Mouse (Mus musculus): ENCODE results near the gene St6galnac1. TPM values are rescaled to one million over a fixed set of nuclear protein-coding genes. Genes with fewer than 3 reads are reported as not detected.
"Not testable (repeated sequence)": the region's sequence is repeated elsewhere in the genome, so short reads cannot be mapped to it uniquely, and the experiment has no call there.

The St6galnac1 gene
- polyA plus RNA-seq, 1 experiment from 2014 or later = not detected

DNA sequence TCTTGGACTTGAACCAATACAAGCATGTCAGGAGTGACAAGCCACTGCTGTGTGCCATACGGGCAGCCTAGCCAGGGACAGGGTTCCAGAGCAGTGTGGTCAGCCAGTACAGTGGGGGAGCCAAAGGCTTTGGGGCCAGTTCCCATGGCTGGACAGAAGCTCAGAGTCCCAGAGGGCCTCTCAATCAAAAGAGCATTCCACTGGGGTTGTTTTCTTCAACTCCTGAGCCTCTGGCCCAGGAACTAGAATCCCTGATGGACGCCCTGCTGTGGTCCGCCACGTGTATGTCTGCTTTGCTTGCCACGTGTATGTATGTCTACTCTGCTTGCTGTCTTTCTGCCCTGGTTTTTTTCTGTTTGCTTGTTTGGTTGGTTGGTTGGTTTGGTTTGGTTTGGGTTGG lies 25.8 kb upstream of the St6galnac1 start:
- Histone ChIP-seq H3K9me3 (no peaks in the 10 kb centered on the region), H3K27me3 (ENCODE audit: insufficient read depth, poor library complexity, severe bottlenecking) (no peaks in the 10 kb centered on the region), H3K27ac (no peak overlapping the region), H3K4me3 (no peak overlapping the region), H3K36me3 (no peaks in the 10 kb centered on the region), H3K4me1 (0 out of 2 replicates have a peak, but pooled peaks cover 6% of the 10 kb centered on the region)
- no peak for DNase-seq (ENCODE audit: low spot score)
- WGBS = 70% methylated on average over 5 of the region's 5 CpGs

GRCm38 (mm10) chr11:116799364-116799763 lies 24.1 kb upstream of the St6galnac1 start:
- WGBS = 87% methylated on average over 5 of the region's 5 CpGs
- H3K27me3 ChIP-seq (ENCODE audit: insufficient read depth, poor library complexity, severe bottlenecking) = no peaks in the 10 kb centered on the region
- no peak for DNase-seq (ENCODE audit: low spot score)
- 0 out of 2 replicates have a peak, but pooled peaks cover 6% of the 10 kb centered on the region for H3K4me1 ChIP-seq
- no peak overlapping the region for H3K27ac ChIP-seq
- H3K36me3 ChIP-seq = no peaks in the 10 kb centered on the region
- H3K4me3 ChIP-seq = no peak overlapping the region
- no peaks in the 10 kb centered on the region for H3K9me3 ChIP-seq

GRCm38 (mm10) chr11:116784221-116784620 lies 8.9 kb upstream of the St6galnac1 start:
- H3K4me1 ChIP-seq = 0 out of 2 replicates have a peak, but pooled peaks cover 3% of the 10 kb centered on the region
- H3K27ac ChIP-seq = no peak overlapping the region
- no peaks in the 10 kb centered on the region for H3K27me3 ChIP-seq (ENCODE audit: insufficient read depth, poor library complexity, severe bottlenecking)
- H3K4me3 ChIP-seq = no peak overlapping the region
- H3K9me3 ChIP-seq = peaks cover 3% of the 10 kb centered on the region; the same call in 1 of the 2 replicates
- WGBS = 88% methylated on average over 10 of the region's 10 CpGs
- H3K36me3 ChIP-seq = no peaks in the 10 kb centered on the region
- DNase-seq (ENCODE audit: low spot score) = no peak

GRCm38 (mm10) chr11:116782737-116783145 lies 7.4 kb upstream of the St6galnac1 start:
- Histone ChIP-seq H3K36me3 (no peaks in the 10 kb centered on the region), H3K9me3 (peaks cover 3% of the 10 kb centered on the region; the same call in 1 of the 2 replicates), H3K4me3 (no peak overlapping the region), H3K27me3 (ENCODE audit: insufficient read depth, poor library complexity, severe bottlenecking) (no peaks in the 10 kb centered on the region), H3K4me1 (0 out of 2 replicates have a peak, but pooled peaks cover 3% of the 10 kb centered on the region), H3K27ac (no peak overlapping the region)
- WGBS = 54% methylated on average over 9 of the region's 9 CpGs
- DNase-seq (ENCODE audit: low spot score) = peak; percentile 79

DNA sequence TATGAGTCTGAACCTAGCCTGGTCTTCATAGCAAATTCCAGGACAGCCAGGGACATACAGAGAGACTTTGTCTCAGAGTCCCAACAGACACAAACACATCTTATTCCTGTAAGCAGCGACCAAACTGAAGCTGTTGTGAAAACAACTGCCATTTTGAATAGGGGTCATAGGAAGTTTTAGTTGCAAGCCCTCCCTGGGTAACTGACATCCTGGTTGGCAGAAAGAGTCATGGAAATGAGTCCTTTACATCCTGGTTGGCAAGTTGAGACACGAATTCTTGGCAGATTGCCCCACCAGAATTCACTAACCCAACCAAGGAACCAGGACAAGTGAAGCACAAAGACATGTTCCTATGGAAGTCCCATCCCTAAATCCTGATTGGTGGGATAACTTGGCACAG lies 2.1 kb downstream of the St6galnac1 start:
- H3K4me1 ChIP-seq = no peaks in the 10 kb centered on the region
- H3K27ac ChIP-seq = no peak overlapping the region
- H3K4me3 ChIP-seq = no peak overlapping the region
- WGBS = 48% methylated on average over 2 of the region's 2 CpGs
- H3K9me3 ChIP-seq = no peaks in the 10 kb centered on the region
- H3K36me3 ChIP-seq = no peaks in the 10 kb centered on the region
- DNase-seq (ENCODE audit: low spot score) = no peak
- no peaks in the 10 kb centered on the region for H3K27me3 ChIP-seq (ENCODE audit: insufficient read depth, poor library complexity, severe bottlenecking)

DNA sequence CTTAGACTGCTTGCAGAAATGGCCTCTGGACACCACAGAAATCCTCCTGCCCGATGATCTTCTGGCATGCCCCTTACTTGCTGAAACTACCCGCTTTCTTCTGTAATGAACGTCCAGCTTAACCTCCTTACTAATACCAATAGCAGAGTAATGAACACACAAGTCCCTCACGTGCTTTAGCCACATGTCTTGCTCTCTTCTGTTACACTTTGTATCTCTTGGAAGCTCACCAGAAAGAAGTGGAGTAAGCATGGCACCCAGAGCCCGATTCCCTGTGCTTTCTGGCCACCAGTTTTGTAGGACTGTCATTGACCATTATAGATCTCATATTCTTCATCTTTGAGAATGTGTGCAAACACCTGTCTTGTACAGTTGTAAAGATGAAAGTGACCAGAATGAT lies 5.4 kb downstream of the St6galnac1 start:
- no peak overlapping the region for H3K27ac ChIP-seq
- H3K27me3 ChIP-seq (ENCODE audit: insufficient read depth, poor library complexity, severe bottlenecking) = no peaks in the 10 kb centered on the region
- WGBS = 85% methylated on average over 5 of the region's 5 CpGs
- no peak overlapping the region for H3K4me3 ChIP-seq
- DNase-seq (ENCODE audit: low spot score) = no peak
- H3K36me3 ChIP-seq = no peaks in the 10 kb centered on the region
- H3K4me1 ChIP-seq = no peaks in the 10 kb centered on the region
- H3K9me3 ChIP-seq = no peaks in the 10 kb centered on the region

DNA sequence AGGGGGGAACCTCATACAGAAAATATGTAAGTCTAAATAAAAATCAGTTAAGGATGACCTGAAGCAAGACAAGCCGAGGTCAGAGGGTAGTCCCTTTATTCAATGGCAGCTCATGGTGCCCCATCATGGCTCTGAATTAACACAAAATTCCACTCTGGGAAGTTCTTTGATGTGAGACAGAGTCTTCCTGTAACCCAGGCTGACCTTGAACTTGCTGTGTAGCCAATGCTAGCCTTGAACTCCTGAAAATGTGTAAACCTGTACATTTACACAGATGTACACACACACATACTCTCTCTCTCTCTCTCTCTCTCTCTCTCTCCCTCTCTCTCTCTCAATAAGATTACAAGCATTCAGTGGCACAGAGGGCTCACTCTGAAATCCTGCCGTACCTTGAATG lies 10.4 kb downstream of the St6galnac1 start:
- Histone ChIP-seq H3K9me3 (no peaks in the 10 kb centered on the region), H3K27me3 (ENCODE audit: insufficient read depth, poor library complexity, severe bottlenecking) (no peaks in the 10 kb centered on the region), H3K27ac (no peak overlapping the region), H3K36me3 (no peaks in the 10 kb centered on the region), H3K4me3 (no peak overlapping the region), H3K4me1 (no peaks in the 10 kb centered on the region)
- WGBS = 84% methylated on average over 2 of the region's 2 CpGs
- DNase-seq (ENCODE audit: low spot score) = no peak

DNA sequence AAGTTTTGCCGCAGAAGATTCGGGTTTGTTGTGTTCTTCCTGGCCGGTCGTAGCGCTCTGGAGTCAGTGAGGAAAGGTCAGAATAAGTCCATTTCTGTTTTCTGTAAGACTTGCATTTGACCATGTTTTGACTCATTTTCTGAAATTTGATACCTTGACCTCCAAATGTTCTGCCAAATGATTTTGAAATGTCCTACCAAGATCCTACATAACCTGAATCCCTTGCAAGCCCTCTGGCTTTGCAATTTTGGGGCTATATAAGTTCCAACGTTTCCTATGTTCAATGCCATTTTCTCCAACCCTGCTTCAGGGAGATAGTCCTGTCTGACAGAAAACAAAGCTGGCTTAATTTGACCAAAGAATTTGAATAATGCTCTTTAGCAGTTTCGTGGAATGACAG lies 11.0 kb downstream of the St6galnac1 start:
- 93% methylated on average over 7 of the region's 7 CpGs for WGBS
- no peak overlapping the region for H3K4me3 ChIP-seq

GRCm38 (mm10) chr11:116755191-116755590 lies 20.1 kb downstream of the St6galnac1 start:
- Histone ChIP-seq H3K36me3 (no peaks in the 10 kb centered on the region), H3K27me3 (ENCODE audit: insufficient read depth, poor library complexity, severe bottlenecking) (no peaks in the 10 kb centered on the region), H3K4me1 (no peaks in the 10 kb centered on the region), H3K9me3 (no peaks in the 10 kb centered on the region), H3K27ac (no peak overlapping the region), H3K4me3 (no peak overlapping the region)
- DNase-seq (ENCODE audit: low spot score) = no peak
- WGBS = 75% methylated on average over 4 of the region's 4 CpGs

More for the DNA sequence above, 11.0 kb downstream of the St6galnac1 start:
- no peak for DNase-seq (ENCODE audit: low spot score)
- Histone ChIP-seq H3K36me3 (no peaks in the 10 kb centered on the region), H3K27me3 (ENCODE audit: insufficient read depth, poor library complexity, severe bottlenecking) (no peaks in the 10 kb centered on the region), H3K27ac (no peak overlapping the region), H3K4me1 (no peaks in the 10 kb centered on the region), H3K9me3 (no peaks in the 10 kb centered on the region)

- WGBS = 79% methylated on average over 5 of the region's 5 CpGs
These were observed 21.4 kb downstream of the St6galnac1 start for GRCm38 (mm10) chr11:116753674-116754470.

DNA sequence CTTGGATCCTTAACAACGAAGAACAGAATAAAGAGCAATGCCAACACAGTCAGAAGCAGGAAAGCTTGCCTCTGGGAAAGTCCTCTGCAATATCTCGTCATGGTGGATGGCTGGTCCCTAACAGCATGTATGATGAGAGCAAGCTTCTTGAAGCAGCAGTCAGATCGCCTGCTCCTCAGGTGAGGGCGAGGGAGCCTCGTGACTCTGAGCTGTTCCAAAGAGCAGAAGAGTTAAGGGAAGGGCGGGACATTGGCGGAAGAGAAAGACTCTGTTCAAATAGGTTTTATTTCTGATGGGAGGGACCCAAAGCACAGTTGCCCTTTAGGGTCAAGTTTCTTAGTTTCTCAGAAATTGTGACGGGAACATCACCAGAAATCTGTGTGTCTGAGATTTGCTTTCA lies 25.6 kb downstream of the St6galnac1 start:
- Histone ChIP-seq H3K27ac (no peak overlapping the region), H3K27me3 (ENCODE audit: insufficient read depth, poor library complexity, severe bottlenecking) (no peaks in the 10 kb centered on the region), H3K9me3 (no peaks in the 10 kb centered on the region), H3K36me3 (no peaks in the 10 kb centered on the region), H3K4me1 (no peaks in the 10 kb centered on the region), H3K4me3 (no peak overlapping the region)
- no peak for DNase-seq (ENCODE audit: low spot score)
- 64% methylated on average over 8 of the region's 8 CpGs for WGBS

More at GRCm38 (mm10) chr11:116753674-116754470, 21.4 kb downstream of the St6galnac1 start:
- DNase-seq (ENCODE audit: low spot score) = no peak
- Histone ChIP-seq H3K27me3 (ENCODE audit: insufficient read depth, poor library complexity, severe bottlenecking) (no peaks in the 10 kb centered on the region), H3K4me3 (no peak overlapping the region), H3K27ac (no peak overlapping the region), H3K9me3 (no peaks in the 10 kb centered on the region), H3K4me1 (no peaks in the 10 kb centered on the region), H3K36me3 (no peaks in the 10 kb centered on the region)

DNA sequence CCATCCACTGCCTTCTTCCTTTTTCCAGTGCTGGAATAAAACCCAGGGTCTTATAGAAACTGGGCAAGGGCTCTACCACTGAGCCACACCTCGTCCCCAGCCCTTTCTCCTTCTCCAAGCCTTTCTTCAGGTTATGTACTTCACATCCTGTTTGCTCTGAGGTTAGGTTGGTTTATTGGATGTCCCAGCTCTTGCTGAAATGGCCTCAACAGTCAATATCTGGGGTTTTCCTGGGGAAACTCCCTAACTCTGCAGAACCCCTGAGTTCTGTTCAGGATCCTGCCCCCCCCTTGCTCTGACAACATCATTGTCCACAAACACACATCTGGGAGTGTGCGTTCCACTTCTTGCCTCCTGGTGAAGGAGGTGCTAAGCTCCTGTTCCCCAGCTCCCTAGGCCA lies 26.6 kb downstream of the St6galnac1 start:
- H3K4me3 ChIP-seq; H3K36me3 ChIP-seq; H3K27ac ChIP-seq; H3K9me3 ChIP-seq; DNase-seq (ENCODE audit: low spot score); H3K27me3 ChIP-seq (ENCODE audit: insufficient read depth, poor library complexity, severe bottlenecking); H3K4me1 ChIP-seq: not testable (repeated sequence)
- WGBS = 81% methylated on average over 2 of the region's 2 CpGs

- H3K9me3 ChIP-seq, H3K4me1 ChIP-seq: not testable (repeated sequence)
These were observed 28.5 kb downstream of the St6galnac1 start for GRCm38 (mm10) chr11:116746822-116747221.

More at GRCm38 (mm10) chr11:116746822-116747221, 28.5 kb downstream of the St6galnac1 start:
- not testable (repeated sequence) for DNase-seq (ENCODE audit: low spot score); H3K27ac ChIP-seq; H3K4me3 ChIP-seq; H3K36me3 ChIP-seq; H3K27me3 ChIP-seq (ENCODE audit: insufficient read depth, poor library complexity, severe bottlenecking)
- WGBS = 85% methylated on average over 3 of the region's 3 CpGs
